Mouse (Mus musculus): ENCODE results near the gene Timm10. TPM values are rescaled to one million over a fixed set of nuclear protein-coding genes. Genes with fewer than 3 reads are reported as not detected.

The Timm10 gene
- total RNA-seq, 2 experiments from 2014 or later: 42.9 to 46.1 TPM

DNA sequence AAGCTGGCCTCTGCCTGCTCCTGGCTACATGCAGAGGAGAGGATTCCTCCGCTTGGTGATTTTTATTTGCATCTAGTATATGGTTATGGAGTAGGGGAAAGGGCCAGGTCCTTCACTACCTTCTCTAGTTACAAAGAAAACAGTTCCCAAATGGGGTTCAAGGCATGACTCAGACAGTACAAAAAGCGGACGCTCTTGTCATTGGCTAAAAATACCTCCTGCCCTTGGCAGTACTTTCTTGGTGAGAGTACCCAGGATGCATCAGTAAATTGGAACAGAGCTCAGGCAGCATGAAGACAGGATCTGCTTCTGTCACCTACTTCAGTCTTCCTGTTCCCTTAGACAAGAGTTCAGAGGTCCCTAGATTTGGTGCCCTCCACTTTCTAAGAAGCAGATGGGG is 6.9 kb upstream of the Timm10 start:
- DNase-seq: no peak

DNA sequence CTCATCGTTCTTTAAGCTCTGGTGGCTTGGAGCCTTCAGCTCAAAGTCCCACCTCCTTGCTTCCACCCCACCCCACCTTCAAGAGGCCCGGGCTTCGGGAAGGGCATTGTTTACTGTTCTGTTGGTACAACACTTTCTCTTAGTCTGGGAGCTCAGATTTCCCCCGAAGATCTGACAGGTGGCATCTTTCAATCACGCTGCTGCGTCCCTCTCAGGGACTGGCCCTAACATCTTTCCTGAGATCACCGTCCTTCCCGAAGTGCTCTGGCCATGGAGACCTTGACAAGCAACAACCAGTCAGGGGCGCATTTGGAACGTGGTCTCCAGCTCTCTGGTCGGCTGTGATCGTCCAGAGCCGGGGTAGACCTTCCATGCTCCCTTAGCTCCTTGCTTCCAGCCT is 4.2 kb upstream of the Timm10 start, which contains the start of gene Smtnl1:
TSS of gene Smtnl1 (minus strand) at position 101 of the 400 bp plus-strand sequence.
- DNase-seq: no peak

DNA sequence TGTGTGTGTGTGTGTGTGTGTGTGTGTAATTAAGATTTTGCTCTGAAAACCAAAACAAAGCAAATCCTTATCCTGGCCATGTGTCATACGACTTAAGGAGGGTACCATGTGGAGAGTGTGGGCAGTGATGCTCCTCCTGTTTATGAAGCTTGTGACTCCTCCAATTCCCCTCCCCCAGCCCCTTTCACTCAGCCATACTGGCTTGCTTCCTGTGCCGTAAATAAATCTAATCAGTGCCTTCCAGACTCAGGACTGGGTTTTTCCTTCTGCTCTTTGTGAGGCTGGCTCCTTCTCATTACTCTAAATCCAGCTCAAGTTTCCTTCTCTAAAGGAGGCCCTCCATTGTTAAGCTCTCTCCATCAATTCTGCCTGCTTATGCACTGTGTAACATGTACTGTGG is 3.6 kb upstream of the Timm10 start:
- DNase-seq: no peak

DNA sequence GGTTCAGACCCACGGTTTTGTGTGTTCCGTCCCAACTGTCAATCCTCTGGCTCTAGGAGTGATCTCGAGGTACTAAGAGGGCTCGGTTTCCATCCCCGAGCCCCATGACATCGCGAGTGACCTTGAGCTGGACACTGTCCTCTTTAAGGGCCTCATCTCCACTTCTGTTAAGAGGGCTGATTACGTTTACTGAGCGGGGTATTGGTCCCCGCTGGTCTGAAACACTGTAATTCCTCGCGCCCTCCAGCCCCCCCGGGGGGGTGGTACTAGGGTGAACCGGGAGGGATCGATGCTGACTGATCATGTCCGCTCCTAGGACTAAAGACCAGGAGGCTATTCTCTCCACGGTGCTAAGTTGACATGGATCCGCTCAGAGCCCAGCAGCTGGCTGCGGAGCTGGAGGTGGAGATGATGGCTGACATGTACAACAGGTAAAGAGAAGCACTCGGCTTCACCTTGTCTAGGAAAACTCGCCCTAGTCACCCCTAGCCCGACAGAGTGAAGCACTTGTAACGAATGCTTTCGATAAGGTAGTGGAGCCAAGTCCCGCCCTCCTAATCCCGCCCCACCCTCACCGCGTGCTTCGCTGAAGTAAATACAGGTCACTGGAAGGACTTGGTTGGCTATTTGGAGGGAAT is 605 bp downstream of the Timm10 start:
- no peak for DNase-seq

DNA sequence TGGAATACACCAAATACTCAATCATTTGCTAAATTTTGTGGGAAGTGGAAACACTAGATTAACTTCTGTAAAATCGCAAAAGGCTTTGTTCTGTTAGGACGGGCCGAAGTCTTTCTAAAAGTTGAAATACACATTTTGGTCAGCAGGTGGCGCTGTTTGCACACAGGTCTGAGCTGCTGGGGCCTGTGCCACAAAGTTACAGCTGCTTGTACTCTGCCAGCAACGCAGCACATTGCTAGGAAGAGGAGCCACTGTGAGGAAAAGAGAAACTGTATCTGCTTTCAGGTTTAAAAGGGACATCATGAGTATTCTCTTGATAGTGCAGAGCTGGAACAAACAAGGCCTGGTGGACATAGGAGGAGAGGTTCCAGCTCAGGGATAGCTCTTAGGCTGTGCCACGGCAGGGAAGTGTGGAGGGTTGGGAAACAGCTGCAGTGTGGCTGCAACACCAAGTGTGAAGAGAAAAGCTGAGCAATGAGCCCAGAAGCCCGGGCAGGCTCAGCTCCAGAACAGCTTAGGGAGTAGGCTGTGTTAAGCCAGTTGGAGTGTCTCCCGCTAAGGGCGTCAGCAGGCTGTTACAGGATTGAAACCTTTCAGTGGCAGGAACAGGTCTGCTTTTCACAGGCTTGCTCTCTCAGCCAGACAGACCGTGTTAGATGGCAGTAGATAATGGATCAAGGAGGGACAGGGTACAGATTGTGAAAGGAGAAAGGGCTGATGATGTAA is 5.0 kb downstream of the Timm10 start:
- DNase-seq: peak; percentile 86

DNA sequence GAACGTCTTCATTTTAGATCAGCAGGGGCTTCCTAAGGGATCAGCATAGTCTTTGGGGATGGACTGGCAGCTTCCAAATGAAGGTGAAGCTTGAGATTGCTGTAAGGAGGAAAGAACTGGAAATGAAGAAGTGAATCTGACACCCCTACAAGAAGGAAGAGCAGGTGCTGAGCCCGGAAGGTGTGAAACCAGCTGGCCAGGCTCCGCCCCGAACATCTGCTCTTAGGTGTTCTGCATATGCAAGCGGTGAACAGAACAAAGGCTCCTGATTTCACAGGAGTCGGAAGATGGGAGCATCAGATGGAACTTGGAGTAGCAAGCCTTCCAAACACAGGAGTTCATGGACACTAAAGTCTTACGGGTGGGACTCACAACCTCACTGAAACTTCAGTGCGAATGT is 10.3 kb downstream of the Timm10 start:
- DNase-seq: no peak

DNA sequence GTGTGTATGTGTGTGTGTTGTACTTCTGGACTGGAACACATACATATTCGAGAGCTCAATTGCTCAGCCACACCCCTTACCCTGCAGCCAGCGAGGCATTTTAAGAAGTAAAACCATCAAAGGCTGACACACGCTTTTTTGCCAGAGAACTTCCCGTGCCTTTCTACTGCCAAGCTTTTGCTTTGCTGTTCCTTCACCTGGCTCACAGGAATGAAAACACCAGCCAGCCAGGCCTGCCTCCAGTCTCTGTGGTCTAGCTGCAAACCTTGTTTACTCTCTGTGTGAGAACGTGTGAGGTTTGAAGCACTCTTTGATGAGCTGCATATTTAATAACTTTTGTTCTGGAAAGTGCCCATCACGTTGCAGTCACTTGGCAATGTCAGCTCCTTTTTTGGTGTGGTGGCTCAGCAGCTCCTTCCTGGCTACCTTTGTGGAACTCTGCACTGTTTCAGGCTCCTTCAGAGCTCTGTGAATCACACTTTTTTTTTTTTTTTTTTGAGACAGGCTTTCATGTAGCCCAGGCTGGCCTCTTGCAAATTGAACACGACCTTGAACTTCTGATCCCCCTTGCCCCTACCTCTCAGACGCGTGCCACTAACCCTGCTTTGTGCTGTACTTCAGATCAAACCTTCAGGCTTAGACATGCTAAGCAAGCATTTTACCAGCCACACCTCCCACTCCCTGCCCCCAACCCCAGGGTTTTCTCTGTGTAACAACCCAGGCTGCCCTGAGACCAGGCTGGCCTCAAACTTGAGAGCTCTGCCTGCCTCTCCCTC is 11.2 kb downstream of the Timm10 start:
- DNase-seq: no peak

DNA sequence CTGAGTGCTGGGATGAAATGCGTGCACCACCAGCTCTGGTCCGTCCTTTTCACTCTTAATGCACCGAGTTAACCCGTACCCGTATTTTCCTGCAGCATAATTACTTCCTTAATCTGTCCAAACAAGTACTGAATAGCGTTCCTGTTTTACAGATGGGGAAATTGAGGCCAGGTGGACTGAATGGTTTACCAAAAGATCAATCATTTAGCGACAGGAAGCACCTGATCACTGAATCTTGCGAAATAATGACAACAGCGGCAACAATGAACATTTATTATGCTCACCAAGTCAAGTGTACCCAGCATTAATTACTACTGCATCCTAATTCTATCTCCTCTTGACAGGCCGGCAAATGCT is 11.8 kb downstream of the Timm10 start, which contains the start of gene Slc43a1:
TSS of gene Slc43a1 (plus strand) at position 258 of the 357 bp plus-strand sequence.
- DNase-seq: no peak

DNA sequence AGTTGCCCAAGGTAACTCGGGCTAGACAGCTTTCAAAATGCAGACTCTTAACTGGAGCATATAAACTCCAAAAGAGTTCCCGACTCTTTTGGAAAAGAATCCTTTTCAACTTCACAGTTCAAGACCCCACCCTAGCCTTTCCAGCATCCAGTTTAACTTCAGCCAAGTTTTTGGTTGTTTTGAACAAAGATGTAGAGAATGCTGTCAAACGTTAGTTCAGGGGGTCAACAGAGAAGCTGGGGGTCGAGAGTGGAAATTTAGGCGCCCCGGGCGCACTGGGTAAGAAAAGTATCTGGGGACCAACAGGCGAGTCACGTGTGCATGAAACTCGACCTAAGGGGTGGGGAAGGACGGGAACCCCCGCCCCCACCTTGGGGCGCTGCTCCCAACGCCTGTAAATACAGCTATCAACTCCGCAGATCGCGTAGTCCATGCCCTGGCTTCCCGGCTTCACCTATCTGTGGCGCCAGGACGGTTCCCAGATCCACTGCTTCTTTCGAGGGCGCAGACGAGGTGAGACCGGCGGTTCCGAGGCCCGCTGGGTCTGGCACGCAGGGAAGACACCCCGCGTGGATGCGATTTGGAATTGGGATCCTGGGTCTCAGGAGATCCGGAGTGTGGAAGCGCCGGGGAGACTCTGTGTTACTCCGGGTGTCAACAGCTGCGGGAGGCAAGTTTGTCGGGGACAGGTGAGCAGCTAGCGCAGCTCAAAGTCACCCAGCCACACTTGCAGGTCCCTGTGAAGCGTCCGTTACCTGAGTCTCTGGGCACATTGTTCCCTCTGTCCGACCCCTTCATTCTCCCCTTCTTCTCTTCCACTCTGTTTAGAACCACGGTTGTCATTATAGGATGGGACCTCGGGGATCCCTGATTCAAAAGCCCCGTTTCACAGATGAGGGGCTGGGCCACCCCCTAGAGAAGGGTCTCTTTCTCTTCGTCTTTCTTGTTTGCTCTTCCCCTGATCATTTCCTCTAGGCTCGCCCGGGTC is 12.5 kb downstream of the Timm10 start:
- DNase-seq: peak; percentile 59

DNA sequence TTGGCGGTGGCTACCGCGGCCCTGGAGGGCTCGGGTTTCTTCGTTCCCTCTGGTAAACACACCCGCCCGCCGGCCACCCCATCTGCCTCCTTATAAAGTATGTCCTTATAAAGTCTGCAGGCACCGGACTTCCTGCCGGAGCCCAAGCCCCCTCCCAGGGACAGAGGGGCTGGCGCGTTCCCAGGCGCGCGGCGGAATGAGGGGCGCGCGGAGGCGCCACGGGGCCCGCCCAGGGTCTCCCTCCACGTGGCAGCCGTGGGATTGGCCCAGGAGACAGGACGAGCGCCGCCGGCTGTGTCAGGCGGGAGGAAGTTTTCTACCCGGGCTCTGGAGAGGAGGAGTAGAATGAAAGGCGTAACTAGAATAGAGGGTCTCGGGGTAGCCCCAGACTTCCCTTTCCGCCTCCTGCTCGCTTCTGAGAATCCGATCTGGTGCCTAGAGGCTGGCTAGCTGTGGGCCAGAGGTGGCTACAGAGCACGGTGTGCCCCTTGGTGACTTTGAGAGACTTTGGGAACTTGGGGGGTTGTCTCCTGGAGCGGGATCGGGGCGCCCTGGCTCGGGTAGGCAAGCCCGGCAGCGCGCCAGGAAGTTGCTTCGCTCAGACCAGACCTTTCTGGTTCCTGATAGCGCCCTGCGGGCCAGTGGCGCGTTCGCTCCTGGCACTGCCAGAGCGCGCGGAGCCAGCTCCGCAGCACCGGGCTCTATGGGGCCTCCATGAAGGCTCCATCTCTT is 13.4 kb downstream of the Timm10 start:
- DNase-seq: peak; percentile 79

DNA sequence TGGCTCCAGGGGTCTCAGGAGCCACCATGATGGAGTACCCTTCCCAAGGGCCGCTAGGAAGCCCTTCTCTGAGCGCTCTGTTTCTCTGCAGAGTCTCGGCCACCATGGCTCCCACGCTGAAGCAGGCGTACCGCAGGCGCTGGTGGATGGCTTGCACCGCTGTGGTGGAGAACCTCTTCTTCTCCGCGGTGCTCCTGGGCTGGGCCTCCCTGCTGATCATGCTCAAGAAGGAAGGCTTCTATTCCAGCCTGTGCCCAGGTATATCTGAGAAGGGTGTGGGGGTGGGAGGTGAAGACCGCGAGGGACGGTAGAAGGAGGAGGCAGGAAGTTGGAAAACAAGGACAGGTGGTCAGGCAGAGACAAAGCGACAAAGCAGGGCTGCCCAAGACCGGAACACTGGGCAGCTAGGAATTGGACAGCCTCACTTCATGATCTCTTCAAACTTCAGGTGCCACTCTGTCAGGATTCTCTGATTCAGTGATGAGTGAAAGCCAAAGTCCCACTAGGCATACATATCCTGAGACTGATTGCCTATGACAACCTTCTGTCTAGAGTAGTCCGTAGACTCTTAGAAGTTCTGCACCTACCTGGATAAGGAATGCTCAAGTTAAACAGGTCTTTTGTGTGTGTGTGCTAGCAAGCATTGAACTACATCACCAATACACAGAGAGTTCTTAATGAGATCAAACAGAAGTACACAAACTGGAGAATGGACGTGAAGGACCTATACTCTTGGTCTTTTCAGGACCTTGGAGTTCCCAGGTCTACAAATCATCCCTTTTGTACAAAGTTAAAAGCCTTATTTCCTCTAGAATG is 14.2 kb downstream of the Timm10 start:
- no peak for DNase-seq

DNA sequence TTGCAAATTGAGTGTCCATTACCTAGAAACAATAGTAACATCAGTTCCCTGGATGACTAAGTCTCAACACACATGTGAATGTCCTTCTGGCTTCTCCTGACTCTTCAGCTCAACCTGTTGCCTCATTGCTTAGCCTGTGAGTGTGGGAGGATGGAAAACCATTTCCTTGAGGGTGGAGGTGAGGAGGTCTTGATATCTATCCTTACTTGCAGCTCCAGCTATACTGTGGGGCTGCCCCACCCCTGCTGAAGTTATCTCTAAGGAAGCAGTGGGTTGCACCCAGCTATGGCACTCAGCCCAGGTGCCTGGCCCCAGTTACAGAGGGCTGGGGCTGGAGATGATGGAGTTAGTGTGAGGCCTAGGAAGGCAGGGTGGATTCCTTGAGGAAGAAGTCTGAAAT is 15.1 kb downstream of the Timm10 start:
- DNase-seq: no peak

DNA sequence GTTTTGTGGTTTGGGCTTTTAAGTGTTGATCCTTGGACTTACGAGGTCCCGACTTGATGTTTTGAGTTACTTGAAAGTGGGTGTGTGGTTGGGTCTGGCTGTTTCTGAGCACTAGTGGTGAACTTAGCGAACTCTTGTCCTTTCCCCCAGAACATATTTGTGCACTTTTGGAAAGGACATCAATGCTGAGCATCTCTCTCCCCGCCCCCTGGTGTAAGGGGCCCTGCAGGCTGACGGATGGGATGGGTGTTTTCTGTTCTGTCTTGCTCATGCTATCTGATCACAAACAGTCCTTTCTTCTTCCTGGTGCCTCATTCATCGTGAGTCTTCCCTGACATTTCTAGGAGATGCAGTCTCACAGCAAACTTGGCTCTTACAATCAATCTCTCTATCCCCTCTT is 16.9 kb downstream of the Timm10 start:
- DNase-seq: no peak

DNA sequence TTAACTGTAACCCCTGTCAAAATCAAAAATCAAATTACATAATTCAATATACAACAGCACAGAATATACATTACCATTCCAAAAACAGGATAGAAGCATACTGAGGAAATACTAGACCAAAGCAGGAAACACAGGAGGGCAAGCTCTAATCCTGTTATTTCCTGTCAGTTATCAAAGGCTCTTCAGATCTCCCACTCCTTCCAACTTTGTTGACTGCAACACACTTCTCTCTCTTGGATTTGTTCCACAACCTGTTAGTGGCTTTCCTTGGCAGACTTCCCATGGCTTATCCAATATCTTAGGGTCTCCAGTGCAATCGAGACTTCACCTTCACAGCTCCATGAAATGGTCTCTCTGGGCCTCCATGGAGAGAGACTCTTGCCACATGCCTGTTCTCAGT is 18.4 kb downstream of the Timm10 start:
- DNase-seq: no peak

DNA sequence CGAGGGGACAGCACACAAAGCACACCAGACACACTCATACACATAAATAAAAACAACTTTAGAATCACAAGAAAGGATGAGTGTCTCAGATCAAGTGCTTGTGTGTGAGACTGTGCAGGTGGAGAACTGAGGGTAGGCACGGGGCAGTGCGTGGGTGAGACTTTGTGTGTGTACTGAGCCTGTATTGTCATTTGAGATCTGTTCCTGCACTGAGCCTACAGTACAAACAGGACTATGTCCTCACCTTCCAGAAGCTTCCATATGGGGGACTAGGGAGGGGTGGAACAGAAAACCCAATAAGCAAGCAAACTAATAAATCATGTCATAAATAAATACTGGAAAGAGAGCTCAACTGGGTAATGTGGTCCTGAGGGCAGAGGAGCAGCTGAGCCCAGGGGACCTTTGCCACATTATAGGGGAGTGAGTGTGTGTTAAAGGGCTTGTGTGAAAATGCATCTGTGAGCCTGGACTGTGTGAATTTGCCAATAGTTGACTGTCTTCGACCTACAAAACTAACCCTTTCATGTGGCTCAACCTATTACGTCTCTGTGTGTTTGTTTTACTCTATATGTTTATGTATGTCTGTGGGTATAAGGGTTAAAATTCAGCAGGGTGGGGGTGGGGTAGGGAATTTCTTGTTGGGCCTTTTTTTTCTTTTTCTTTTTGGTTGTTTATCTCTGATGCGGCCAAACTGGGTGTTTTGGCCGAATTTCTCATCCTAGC is 23.8 kb downstream of the Timm10 start:
- no peak for DNase-seq

DNA sequence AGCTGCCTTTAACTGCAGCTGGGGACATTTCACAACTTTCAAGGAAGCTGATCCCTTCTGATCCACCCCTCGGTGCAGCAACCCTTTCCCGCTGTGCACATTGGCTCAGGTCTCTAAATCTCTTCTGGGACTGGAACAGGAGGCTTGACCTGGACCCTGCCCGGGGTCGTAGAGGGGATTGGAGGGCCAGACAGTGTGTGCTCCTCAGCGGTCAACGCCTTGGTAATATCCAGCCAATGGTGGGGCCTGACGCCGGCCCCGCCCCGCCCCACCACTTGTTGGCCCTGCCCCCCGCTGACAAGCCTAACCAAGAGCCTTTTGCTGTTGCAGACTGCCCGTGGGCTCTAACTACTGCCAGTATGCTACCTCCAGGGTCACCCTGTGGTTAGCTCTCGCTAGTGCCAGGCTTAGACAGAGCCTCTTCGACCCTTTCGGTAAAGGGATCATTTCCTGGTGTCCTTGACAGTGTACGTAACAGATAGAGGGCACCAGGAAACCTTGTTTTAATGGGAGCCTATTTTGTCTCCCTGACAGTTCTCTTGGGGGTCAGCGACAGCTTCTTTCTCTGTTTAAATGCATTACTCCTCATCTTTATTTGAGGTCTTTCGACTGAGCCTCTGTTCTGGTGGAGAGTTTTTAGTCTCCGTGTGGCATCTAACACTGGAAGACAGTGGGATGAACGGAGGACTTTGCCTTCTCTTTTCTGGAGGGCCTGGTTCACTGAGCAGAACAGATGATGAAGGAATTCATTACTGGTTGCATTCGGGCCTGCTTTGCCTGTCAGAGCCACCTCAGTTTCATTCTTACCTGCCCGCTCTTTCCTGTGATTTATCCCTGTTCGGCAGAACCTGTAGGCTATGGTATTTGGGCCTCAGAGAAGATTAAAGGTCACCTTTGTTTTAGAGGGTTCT is 24.6 kb downstream of the Timm10 start:
- DNase-seq: peak; percentile 70

DNA sequence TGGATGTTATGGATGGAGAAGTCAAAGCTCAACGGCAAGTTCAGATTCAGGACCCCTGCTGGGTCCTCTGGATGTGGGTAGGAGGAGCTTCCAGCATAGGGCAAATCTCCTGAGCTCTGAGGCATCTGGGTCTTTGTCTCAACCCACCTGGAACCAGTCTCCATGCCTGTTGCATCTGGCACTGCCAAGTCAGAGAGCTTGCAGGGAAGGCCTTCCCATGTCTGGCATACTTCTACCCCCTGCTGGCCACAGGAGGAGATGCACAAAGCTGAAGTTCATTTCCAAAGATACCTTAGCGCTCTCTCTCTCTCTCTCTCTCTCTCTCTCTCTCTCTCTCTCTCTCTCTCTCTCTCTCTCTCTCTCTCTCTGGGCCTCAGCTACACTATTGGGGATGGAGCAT is 28.9 kb downstream of the Timm10 start:
- peak; percentile 55 for DNase-seq

DNA sequence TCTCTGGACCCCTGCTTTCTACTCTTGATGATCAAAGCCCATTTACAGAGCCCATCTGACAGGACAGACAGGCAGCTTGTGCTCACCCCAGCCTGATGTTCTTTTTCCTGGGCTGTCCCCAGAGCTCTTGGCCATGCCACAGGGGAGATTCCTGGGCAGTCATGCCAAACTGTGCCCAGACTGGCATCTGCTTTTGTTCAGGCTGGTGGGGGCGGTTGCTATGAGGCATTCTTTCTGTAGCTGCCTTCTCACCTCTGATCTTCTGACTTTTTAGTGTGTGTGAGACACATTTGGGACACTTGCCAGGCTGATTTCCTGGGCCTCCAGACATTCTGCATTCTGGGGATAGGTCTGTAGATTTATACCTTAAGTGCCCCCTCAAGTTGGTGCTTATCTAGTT is 31.8 kb downstream of the Timm10 start:
- no peak for DNase-seq

Measured in gastrocnemius, postnatal 10 days (tissue).